Mouse (Mus musculus) embryonic facial prominence, embryonic 11.5 days (tissue): Measurements from ENCODE around the gene Cd79a. TPM values are rescaled to one million over a fixed set of nuclear protein-coding genes. Genes with fewer than 3 reads are reported as not detected.
A peak's percentile ranks its signal among the peaks of the same experiment; 100 is the strongest.

Experiments used
- ATAC-seq: fragments of 200-750 bp; cut with Nextera tagmentation; replicated peaks from 2 replicates; pipeline ENCODE4 v1.8.0; 2017; ENCODE audit warnings: low read depth; ENCODE audit not compliant: insufficient number of reproducible peaks, low FRiP score, low TSS enrichment
- DNase-seq: peaks from one replicate; pipeline ENCODE4 v3.0.0-alpha.2; 2015; ENCODE audit warnings: low spot score
- H3K27ac ChIP-seq: fragments of 300-500 bp; sonication (generic); replicated peaks from 2 replicates; pipeline ENCODE4 v1.5.1; 2014; ENCODE audit warnings: mild to moderate bottlenecking, low read depth, low read length, control low read depth
- H3K27me3 ChIP-seq: fragments of 300-500 bp; sonication (generic); 2 replicates; pipeline ENCODE4 v1.6.1; 2014; ENCODE audit warnings: mild to moderate bottlenecking, low read length, moderate library complexity, mixed read lengths; ENCODE audit not compliant: control insufficient read depth, insufficient read depth
- H3K36me3 ChIP-seq: fragments of 300-500 bp; sonication (generic); replicated peaks from 2 replicates; pipeline ENCODE4 v1.6.1; 2014; ENCODE audit warnings: low read depth, mild to moderate bottlenecking, low read length, moderate library complexity, mixed read lengths; ENCODE audit not compliant: control insufficient read depth, insufficient read depth
- H3K4me1 ChIP-seq: fragments of 300-500 bp; sonication (generic); 2 replicates; pipeline ENCODE4 v1.6.1; 2014; ENCODE audit warnings: low read length, mixed read lengths; ENCODE audit not compliant: control insufficient read depth, insufficient read depth
- H3K4me2 ChIP-seq: fragments of 300-500 bp; sonication (generic); 2 replicates; pipeline ENCODE4 v1.6.1; 2014; ENCODE audit warnings: low read depth, mild to moderate bottlenecking, control low read depth, low read length, moderate library complexity
- H3K4me3 ChIP-seq: fragments of 300-500 bp; sonication (generic); 2 replicates; pipeline ENCODE4 v1.5.1; 2014; ENCODE audit warnings: low read depth, low read length, control low read depth
- H3K9ac ChIP-seq: fragments of 300-500 bp; sonication (generic); replicated peaks from 2 replicates; pipeline ENCODE4 v1.6.1; 2014; ENCODE audit warnings: mild to moderate bottlenecking, control low read depth, low read length
- H3K9me3 ChIP-seq: fragments of 300-500 bp; sonication (generic); replicated peaks from 2 replicates; pipeline ENCODE4 v1.6.1; 2016; ENCODE audit warnings: mild to moderate bottlenecking, low read length, inconsistent platforms, mixed read lengths; ENCODE audit not compliant: control insufficient read depth
- WGBS: fragments of 180-500 bp; shearing (Covaris S2); extraction: QIAGEN DNeasy Blood & Tissue Kit; methylation state at CpG from one replicate; pipeline ENCODE4 v1.1.7; 2014; 5-methylcytosine and 5-hydroxymethylcytosine counted together
- polyA plus RNA-seq: library from polyadenylated mRNA; unstranded; fragments of >200 nt; fragmentation: Nextera tagmentation; extraction: Ambion mirVana; gene quantifications from 2 replicates; pipeline ENCODE4 v1.2.1, GENCODE M21; 2014

Cd79a gene
- polyA plus RNA-seq, 1 experiment from 2014 or later, result 0.28 TPM

DNA sequence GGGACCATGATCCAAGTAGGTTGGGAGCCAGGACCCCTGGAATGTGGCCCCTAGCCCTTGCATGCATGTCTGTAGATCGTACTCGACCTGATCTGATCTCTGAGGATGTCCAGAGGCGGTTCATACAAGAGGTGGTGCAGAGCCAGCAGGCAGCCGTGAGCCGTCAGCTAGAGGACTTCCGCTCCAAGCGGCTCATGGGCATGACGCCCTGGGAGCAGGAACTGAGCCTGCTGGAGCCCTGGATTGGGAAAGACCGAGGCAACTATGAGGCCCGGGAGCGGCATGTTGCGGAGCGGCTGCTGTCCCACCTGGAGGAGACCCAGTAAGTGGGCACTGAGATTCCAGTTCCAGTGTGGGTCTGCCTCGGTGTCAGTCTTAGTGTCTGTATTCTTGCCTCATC, 15.3 kb downstream of the Cd79a start:
- Histone ChIP-seq H3K4me1 (0 out of 2 replicates have a peak, but pooled peaks cover 2% of the 10 kb centered on the region), H3K27ac (no peak overlapping the region), H3K9me3 (no peaks in the 10 kb centered on the region), H3K4me2 (no peak overlapping the region), H3K4me3 (no peak overlapping the region), H3K27me3 (no peaks in the 10 kb centered on the region), H3K9ac (no peak overlapping the region), H3K36me3 (no peaks in the 10 kb centered on the region; the same call in 1 of the 2 replicates)
- no peak for DNase-seq
- 91% methylated on average over 14 of the region's 14 CpGs for WGBS
- ATAC-seq, result no peak

DNA sequence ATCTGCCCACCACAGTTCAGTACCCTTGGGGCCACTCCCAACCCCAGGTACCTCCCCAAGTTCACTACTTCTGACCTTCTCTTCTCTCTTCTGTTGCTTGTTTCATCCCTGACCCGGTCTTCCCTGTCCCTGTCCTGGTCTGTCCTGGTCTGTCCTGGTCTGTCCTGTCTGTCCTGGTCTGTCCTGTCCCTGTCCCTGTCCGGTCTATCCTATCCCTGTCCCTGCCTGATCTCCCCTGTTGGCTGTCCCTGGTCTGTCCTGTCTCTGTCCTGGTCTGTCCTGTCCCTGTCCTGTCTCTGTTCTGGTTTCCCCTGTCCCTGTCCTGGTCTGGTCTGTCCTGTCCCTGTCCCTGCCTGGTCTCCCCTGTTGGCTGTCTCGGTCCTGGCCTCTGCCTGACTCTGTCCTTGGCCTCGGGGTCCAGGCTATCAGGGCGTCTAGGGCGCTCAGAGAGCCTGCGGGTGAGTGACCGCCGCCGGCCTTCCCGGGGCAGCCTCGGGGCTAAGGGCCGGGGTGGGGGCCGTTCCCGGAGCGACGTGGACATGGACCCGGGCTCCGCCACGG, 21.7 kb downstream of the Cd79a start:
- no peak overlapping the region for H3K9ac ChIP-seq
- ATAC-seq (peak; percentile 37), DNase-seq (no peak)
- H3K4me1 ChIP-seq, result no peaks in the 10 kb centered on the region
- no peak overlapping the region for H3K4me2 ChIP-seq
- H3K27ac ChIP-seq, result no peak overlapping the region
- H3K9me3 ChIP-seq, result no peaks in the 10 kb centered on the region
- 91% methylated on average over 20 of the region's 20 CpGs for WGBS
- no peak overlapping the region for H3K4me3 ChIP-seq
- no peaks in the 10 kb centered on the region for H3K27me3 ChIP-seq
- H3K36me3 ChIP-seq, result peaks cover 24% of the 10 kb centered on the region

DNA sequence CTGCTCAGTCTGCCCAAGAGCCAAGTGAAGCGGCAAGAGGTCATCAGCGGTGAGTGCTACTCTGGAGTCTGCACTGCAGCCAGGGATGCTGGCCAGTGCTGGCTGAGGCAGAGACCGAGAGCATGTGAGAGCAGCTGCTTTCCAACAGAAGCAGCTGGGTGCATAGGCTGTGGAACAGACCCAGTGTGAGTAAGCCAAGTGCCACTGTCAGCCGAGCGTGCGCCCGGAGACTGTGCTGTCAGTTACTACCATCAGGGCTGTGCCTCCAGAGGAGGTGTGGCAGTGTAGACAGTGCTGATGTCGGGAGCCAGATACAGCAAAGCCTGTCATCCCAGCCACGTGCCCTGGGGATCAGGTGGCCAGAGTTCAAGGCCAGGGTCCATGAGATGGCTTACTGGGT, 22.5 kb downstream of the Cd79a start:
- H3K9me3 ChIP-seq, result no peaks in the 10 kb centered on the region
- DNase-seq, result no peak
- no peak overlapping the region for H3K9ac ChIP-seq
- H3K4me1 ChIP-seq, result no peaks in the 10 kb centered on the region
- no peak overlapping the region for H3K4me2 ChIP-seq
- H3K27me3 ChIP-seq, result no peaks in the 10 kb centered on the region
- H3K36me3 ChIP-seq, result peaks cover 31% of the 10 kb centered on the region
- no peak overlapping the region for H3K4me3 ChIP-seq
- WGBS, result 89% methylated on average over 9 of the region's 9 CpGs
- no peak overlapping the region for H3K27ac ChIP-seq
- ATAC-seq, result no peak

DNA sequence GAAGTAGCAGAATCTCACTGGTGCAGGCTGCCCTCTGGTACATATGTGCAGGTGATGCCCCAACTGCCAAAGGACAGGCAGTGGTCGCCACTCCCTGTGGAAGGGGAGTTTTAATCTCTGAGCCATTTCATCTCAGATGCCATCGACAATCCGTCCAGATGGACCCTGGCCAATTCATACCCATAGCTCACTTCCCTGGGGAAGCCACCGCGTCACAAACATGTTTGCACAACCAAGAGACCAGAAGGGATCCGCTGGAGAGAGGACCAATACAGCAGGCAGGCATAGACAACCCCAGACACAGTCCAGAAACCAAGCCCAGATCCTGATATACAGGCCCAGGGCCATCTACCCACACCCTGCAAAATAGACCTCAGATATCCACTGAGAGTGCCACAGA, 33.3 kb downstream of the Cd79a start:
- no peaks in the 10 kb centered on the region; the same call in 1 of the 2 replicates for H3K36me3 ChIP-seq
- peaks cover 52% of the 10 kb centered on the region for H3K27me3 ChIP-seq
- ATAC-seq (no peak), DNase-seq (no peak)
- H3K4me3 ChIP-seq, result no peak overlapping the region
- no peak overlapping the region for H3K27ac ChIP-seq
- WGBS, result 55% methylated on average over 6 of the region's 6 CpGs
- no peak overlapping the region for H3K4me2 ChIP-seq
- H3K9me3 ChIP-seq, result no peaks in the 10 kb centered on the region
- no peaks in the 10 kb centered on the region for H3K4me1 ChIP-seq
- H3K9ac ChIP-seq, result no peak overlapping the region

DNA sequence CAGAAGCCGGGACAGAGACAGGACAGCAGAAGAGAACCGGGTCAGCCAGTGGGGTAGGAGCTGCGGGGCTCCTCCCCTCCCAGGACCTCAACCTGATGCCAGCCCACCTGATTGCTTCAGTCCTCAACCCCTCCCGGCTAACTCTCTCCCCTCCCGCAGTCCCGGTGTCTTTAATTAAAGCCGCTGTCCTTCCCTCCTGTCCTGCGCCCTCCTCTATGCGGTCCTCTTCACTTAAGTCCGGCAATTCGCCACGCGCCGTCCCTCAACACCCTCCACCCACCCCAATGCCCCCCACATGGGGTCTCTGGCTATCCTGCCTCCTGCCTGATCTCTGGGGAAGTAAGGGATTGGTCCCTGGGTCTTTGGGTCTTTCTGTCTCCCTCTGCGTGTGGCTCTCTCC, 34.5 kb downstream of the Cd79a start:
- 2% methylated on average over 15 of the region's 15 CpGs for WGBS
- no peaks in the 10 kb centered on the region for H3K4me1 ChIP-seq
- no peaks in the 10 kb centered on the region for H3K36me3 ChIP-seq
- H3K9ac ChIP-seq, result no peak overlapping the region; the same call in 1 of the 2 replicates
- H3K27ac ChIP-seq, result no peak overlapping the region
- H3K27me3 ChIP-seq, result peaks cover 57% of the 10 kb centered on the region
- ATAC-seq (no peak), DNase-seq (no peak)
- no peaks in the 10 kb centered on the region for H3K9me3 ChIP-seq
- no peak overlapping the region for H3K4me2 ChIP-seq
- H3K4me3 ChIP-seq, result no peak overlapping the region

DNA sequence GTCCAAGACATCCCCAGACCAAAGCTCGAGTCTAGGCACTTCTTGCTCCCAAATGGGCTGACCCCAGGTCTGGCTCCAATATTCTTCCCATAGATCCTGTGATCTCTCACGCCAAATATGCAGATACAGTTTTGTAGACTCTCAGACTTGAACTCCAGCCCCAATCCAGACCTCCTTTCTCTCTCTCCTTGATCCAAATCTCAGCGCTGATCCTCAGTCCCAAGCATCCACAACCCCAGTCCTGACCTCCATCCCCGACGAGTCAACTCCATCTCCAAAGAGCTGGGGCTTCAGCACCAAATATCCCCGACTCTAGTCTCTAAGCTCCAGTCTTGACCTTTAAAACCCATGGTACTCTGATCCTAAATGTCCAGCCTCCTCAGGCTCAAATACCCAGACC, 46.5 kb downstream of the Cd79a start:
- ATAC-seq, result no peak
- no peaks in the 10 kb centered on the region for H3K4me1 ChIP-seq
- peaks cover 78% of the 10 kb centered on the region for H3K27me3 ChIP-seq
- no peak overlapping the region for H3K9ac ChIP-seq
- no peak overlapping the region for H3K4me2 ChIP-seq
- H3K4me3 ChIP-seq, result no peak overlapping the region
- H3K36me3 ChIP-seq, result no peaks in the 10 kb centered on the region
- H3K9me3 ChIP-seq, result no peaks in the 10 kb centered on the region
- DNase-seq, result no peak
- 7% methylated on average over 6 of the region's 6 CpGs for WGBS
- H3K27ac ChIP-seq, result no peak overlapping the region

DNA sequence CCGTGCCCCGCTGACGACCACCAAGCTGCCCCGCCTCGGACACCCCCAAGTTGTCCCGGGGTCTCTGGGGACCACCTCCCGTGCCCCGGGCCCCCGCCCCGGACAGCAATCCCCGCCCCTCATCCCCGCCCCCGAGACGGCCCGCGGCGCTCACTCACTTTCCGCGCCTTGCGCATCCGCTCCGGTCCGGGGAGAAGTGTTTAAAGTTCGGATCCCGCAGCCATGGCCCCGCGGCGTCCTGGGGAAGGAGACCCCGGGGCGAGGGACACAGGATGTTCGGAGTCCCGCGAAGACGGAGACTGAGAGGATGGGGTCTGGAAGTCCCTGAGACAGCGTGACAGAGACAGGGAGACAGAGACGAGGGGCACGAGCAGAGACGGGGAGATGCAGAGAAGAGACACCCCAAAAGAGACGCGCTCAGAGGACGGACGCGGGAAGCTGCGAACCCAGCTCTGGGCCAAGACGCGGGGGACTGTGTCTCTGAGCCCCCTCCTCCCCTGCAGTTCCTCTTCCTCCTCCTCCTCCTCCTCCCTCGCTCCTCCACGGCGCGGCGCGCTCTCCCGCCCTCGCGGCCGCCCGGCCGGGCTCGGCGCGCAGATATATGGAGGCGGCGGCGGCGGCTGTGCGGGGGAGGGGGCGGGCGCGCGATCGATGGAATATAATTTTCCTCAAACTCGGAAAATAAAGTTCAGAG, 47.2 kb downstream of the Cd79a start, which contains the start of gene Gm4881:
Gene Gm4881 (minus strand): TSS at position 238 of the 694 bp plus-strand sequence.
- H3K4me3 ChIP-seq, result peak within 1 kb of the TSS; percentile 31
- DNase-seq, result no peak
- H3K27me3 ChIP-seq, result peaks cover 84% of the 10 kb centered on the region
- H3K4me2 ChIP-seq, result peak within 1 kb of the TSS; percentile 50
- 0 out of 2 replicates have a peak within 1 kb of the TSS, but pooled peaks have one; percentile 18 for H3K9ac ChIP-seq
- H3K4me1 ChIP-seq, result no peaks in the 10 kb centered on the region
- no peaks in the 10 kb centered on the region for H3K36me3 ChIP-seq
- H3K27ac ChIP-seq, result no peak within 1 kb of the TSS
- WGBS, result 1% methylated on average over 61 of the region's 72 CpGs
- ATAC-seq, result no peak
- no peaks in the 10 kb centered on the region for H3K9me3 ChIP-seq

DNA sequence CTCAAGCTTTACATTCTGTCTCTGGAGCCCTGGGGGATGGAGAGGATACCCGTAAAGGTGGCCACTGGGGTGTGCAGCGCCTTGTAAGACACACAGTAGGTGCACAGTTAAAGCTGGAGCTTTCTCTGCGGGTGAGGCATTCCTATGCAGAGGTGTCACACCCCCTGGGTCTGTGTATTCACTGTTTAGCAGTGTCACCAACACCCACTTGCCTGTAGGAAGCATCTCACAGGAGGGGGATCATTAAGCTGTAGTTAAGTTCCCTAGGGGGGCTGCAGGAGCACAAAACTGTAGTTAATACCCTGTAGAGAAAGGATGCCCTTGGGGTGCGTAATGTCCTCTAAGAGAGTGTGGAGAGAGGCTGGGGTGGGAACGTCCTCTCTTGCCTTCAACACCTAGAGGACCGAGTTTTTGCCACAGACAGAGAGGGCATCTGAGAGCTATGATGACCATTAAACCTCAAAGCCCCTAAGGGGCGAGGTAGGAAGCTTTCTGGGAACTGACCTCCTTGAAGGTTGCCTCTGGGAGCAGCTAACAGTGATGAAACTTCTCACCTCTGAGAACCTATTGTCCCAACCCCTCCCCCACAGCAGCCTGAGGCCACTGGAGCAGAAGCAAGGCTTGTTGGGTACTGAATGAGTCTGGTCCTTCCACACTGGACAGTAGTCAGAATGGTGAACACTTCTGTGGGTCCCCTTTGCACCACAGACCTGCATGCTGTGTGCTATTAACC, 50.3 kb downstream of the Cd79a start:
- Histone ChIP-seq H3K9ac (no peak overlapping the region), H3K36me3 (no peaks in the 10 kb centered on the region), H3K4me2 (no peak overlapping the region), H3K4me1 (no peaks in the 10 kb centered on the region; the same call in 1 of the 2 replicates), H3K4me3 (no peak overlapping the region), H3K9me3 (no peaks in the 10 kb centered on the region), H3K27ac (no peak overlapping the region), H3K27me3 (peaks cover 94% of the 10 kb centered on the region)
- ATAC-seq (no peak), DNase-seq (no peak)
- 1% methylated on average over 7 of the region's 7 CpGs for WGBS
